Mouse (Mus musculus) intestine, embryonic 15.5 days (tissue): Measurements from ENCODE around the gene Sstr5. TPM values are rescaled to one million over a fixed set of nuclear protein-coding genes. Genes with fewer than 3 reads are reported as not detected.
A peak's percentile ranks its signal among the peaks of the same experiment; 100 is the strongest.

Experiments
- ATAC-seq: fragments of 200-750 bp; cut with Nextera tagmentation; 2 replicates; pipeline ENCODE4 v1.8.0; 2017; ENCODE audit warnings: moderate TSS enrichment, moderate library complexity
- H3K27ac ChIP-seq: fragments of 300-500 bp; sonication (generic); 2 replicates; pipeline ENCODE4 v1.5.1; 2015; ENCODE audit warnings: mild to moderate bottlenecking, inconsistent platforms
- H3K27me3 ChIP-seq: fragments of 300-500 bp; sonication (generic); replicated peaks from 2 replicates; pipeline ENCODE4 v1.6.1; 2015; ENCODE audit warnings: inconsistent platforms
- H3K36me3 ChIP-seq: fragments of 300-500 bp; sonication (generic); 2 replicates; pipeline ENCODE4 v1.6.1; 2015; ENCODE audit warnings: inconsistent platforms
- H3K4me1 ChIP-seq: fragments of 300-500 bp; sonication (generic); replicated peaks from 2 replicates; pipeline ENCODE4 v1.6.1; 2015; ENCODE audit warnings: inconsistent platforms
- H3K4me2 ChIP-seq: fragments of 300-500 bp; sonication (generic); replicated peaks from 2 replicates; pipeline ENCODE4 v1.6.1; 2015; ENCODE audit warnings: mild to moderate bottlenecking, inconsistent platforms
- H3K4me3 ChIP-seq: fragments of 300-500 bp; sonication (generic); replicated peaks from 2 replicates; pipeline ENCODE4 v1.5.1; 2015; ENCODE audit warnings: inconsistent platforms
- H3K9ac ChIP-seq: fragments of 300-500 bp; sonication (generic); 2 replicates; pipeline ENCODE4 v1.6.1; 2015; ENCODE audit warnings: inconsistent platforms
- H3K9me3 ChIP-seq: fragments of 300-500 bp; sonication (generic); 2 replicates; pipeline ENCODE4 v1.6.1; 2016; ENCODE audit warnings: inconsistent platforms
- WGBS: fragments of 180-500 bp; shearing (Covaris S2); methylation state at CpG from one replicate; pipeline ENCODE4 v1.1.7; 2015; 5-methylcytosine and 5-hydroxymethylcytosine counted together
- polyA plus RNA-seq: library from polyadenylated mRNA; unstranded; fragments of >200 nt; fragmentation: Nextera tagmentation; extraction: Ambion mirVana; gene quantifications from 2 replicates; pipeline ENCODE4 v1.2.1, GENCODE M21; 2015

The Sstr5 gene
- polyA plus RNA-seq, 1 experiment from 2014 or later: 0.73 TPM

DNA sequence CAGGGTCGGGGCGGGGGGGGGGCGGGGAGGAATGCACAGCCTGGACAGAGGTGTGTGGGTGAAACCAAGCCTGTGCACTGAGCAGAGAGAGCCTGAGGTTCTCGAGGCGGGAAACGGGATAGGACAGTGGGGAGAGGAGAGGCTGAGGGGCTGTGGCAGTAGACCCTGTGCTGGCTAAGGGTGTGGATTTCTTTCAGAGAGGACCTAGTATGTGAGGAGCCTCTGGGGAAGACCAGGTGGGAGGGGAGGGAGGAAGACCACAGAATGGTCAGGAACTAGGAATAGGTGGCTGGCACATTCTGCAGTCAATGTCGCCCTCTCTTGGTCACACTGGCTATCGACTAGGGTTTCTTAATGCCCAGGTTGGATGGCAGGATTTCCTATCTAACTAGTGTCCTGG lies 27.3 kb downstream of the Sstr5 start:
- WGBS: 26% methylated on average over 8 of the region's 8 CpGs
- Histone ChIP-seq H3K4me3 (no peak overlapping the region), H3K36me3 (no peaks in the 10 kb centered on the region), H3K27me3 (peaks cover 9% of the 10 kb centered on the region), H3K9me3 (no peaks in the 10 kb centered on the region), H3K4me2 (no peak overlapping the region), H3K4me1 (peaks cover 10% of the 10 kb centered on the region), H3K27ac (no peak overlapping the region), H3K9ac (no peak overlapping the region)
- ATAC-seq: peak; percentile 15; the same call in 1 of the 2 replicates

DNA sequence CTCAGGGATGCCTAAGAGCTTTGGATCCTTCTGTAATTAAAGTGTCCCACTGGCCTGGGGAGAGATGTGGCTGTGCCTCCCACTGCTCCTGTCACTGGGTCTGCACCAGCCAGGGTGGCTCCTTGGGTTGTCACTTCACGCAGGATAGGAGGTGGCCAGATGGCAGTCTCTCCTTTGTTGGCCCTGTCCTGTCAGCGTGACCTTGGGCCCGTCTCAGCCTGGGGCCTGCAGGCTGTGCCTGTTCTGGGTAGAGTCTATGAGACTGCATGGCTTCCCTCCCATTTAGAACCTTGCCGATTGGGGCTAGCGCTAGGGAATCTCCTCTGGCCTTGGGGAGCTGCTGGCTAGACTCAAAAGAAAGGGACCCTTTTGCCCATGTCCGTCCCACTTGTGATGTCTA lies 28.8 kb downstream of the Sstr5 start:
- H3K27ac ChIP-seq: no peak overlapping the region
- H3K9me3 ChIP-seq: no peaks in the 10 kb centered on the region
- no peak for ATAC-seq
- no peaks in the 10 kb centered on the region for H3K36me3 ChIP-seq
- WGBS: 66% methylated on average over 6 of the region's 6 CpGs
- H3K4me3 ChIP-seq: no peak overlapping the region
- peaks cover 9% of the 10 kb centered on the region; the same call in 1 of the 2 replicates for H3K4me1 ChIP-seq
- no peak overlapping the region for H3K4me2 ChIP-seq
- H3K9ac ChIP-seq: no peak overlapping the region
- H3K27me3 ChIP-seq: peaks cover 3% of the 10 kb centered on the region; the same call in 1 of the 2 replicates

DNA sequence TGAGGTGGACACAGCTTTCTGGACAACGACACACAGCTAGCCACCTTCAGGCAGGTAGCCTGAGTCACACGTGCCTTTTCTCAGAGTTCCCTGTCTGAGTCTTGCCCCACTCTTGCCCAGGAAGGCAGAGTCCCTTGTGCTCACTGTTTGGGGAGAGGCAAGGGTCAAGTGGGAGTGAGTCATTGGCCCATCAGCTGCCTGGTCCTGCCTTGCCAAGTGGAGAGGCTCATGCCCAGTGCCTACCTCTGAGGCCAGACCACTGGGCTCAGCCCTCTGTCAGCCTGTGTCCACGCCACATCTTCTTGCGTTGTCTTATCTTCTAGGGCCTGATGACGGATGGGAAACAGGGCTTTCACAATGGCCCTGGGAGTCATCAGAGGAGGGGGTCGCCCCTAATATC lies 29.3 kb downstream of the Sstr5 start:
- H3K4me3 ChIP-seq: no peak overlapping the region
- no peaks in the 10 kb centered on the region for H3K36me3 ChIP-seq
- no peak overlapping the region for H3K27ac ChIP-seq
- H3K9me3 ChIP-seq: no peaks in the 10 kb centered on the region
- 62% methylated on average over 6 of the region's 6 CpGs for WGBS
- H3K27me3 ChIP-seq: no peaks in the 10 kb centered on the region; the same call in 1 of the 2 replicates
- H3K4me2 ChIP-seq: no peak overlapping the region
- H3K9ac ChIP-seq: no peak overlapping the region
- no peak for ATAC-seq
- peaks cover 15% of the 10 kb centered on the region for H3K4me1 ChIP-seq

DNA sequence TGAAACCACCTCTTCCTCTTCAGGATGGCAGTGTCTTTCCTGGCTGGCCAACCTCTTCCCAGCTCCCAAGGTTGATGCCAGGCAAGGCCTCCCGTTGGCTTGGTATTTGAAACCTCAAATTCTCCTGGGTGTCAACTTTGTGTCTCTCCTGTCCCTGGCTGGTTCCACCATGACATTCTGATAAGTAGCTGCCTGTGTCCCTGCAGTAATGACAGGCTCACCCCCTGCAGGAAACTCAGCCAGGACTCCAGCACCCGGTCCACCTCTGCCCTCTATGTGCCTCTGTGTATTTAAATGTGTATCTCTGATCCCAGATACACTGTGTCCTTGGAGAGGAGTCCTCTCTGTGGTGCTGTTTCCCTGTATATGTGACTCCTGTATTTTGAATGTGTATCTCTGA lies 30.8 kb downstream of the Sstr5 start:
- ATAC-seq: no peak
- Histone ChIP-seq H3K9me3 (no peaks in the 10 kb centered on the region), H3K4me2 (no peak overlapping the region), H3K36me3 (no peaks in the 10 kb centered on the region), H3K9ac (no peak overlapping the region), H3K4me1 (peaks cover 19% of the 10 kb centered on the region), H3K27me3 (no peaks in the 10 kb centered on the region), H3K27ac (no peak overlapping the region), H3K4me3 (no peak overlapping the region)
- 75% methylated on average over 2 of the region's 2 CpGs for WGBS

DNA sequence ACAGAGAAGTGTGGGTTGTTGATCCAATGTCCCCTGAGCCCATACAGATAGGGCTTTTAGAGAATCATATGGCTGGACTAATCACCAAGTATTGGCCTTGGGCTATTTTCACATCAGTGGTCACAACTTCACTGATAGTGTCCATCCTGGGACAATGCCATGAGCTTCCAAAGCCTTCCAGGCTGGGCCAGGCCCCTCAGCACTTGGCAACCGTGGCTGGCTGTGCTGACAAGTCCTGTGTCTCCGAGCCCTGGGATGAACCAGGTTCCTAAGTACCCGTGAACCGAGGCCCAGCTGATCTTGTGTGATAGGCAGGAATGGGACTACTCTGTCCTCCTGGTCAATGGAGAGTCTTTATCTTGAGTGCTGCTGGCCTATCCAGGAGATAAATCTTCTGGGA lies 33.0 kb downstream of the Sstr5 start:
- H3K9me3 ChIP-seq: no peaks in the 10 kb centered on the region
- no peaks in the 10 kb centered on the region for H3K27me3 ChIP-seq
- ATAC-seq: no peak
- no peak overlapping the region for H3K4me3 ChIP-seq
- no peak overlapping the region for H3K4me2 ChIP-seq
- H3K36me3 ChIP-seq: no peaks in the 10 kb centered on the region
- H3K27ac ChIP-seq: no peak overlapping the region
- peaks cover 19% of the 10 kb centered on the region for H3K4me1 ChIP-seq
- H3K9ac ChIP-seq: no peak overlapping the region
- 77% methylated on average over 4 of the region's 4 CpGs for WGBS

DNA sequence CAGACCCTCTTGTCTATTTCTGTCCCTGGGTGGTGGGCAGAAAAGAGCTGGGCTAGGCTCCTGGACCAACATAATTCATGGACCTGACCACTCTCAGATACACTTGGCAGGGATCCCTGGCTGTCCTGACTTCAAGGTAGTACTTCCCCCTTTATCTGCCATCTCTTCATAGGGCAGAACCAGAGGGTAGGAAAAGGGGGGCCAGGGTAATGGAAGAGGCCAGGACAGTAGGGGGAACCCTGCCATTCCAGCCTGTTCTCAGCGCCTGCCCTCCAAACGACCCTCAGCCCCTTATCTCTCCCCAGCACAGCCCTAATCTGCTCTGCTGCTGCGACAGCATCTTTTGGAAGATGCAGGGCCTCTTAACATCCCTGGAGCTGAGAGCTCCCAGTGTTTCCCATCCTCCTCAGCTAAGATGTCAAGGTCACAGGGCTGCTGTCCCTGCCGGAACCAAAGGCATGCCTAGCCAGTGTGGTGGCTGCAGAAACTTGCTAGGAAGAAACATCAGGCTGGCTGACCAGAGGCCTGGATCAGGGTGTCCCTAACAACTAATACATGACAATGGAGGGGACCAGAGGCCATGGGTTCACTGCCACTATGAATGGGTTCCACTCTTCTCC lies 33.7 kb downstream of the Sstr5 start:
- peak overlapping the region; percentile 46; the same call in 1 of the 2 replicates for H3K27ac ChIP-seq
- no peaks in the 10 kb centered on the region for H3K27me3 ChIP-seq
- 42% methylated on average over 4 of the region's 4 CpGs for WGBS
- H3K9me3 ChIP-seq: no peaks in the 10 kb centered on the region
- H3K4me3 ChIP-seq: no peak overlapping the region
- no peak overlapping the region for H3K4me2 ChIP-seq
- ATAC-seq: 0 out of 2 replicates have a peak, but pooled peaks have one; percentile 6
- H3K4me1 ChIP-seq: peaks cover 19% of the 10 kb centered on the region
- H3K9ac ChIP-seq: no peak overlapping the region
- H3K36me3 ChIP-seq: no peaks in the 10 kb centered on the region

DNA sequence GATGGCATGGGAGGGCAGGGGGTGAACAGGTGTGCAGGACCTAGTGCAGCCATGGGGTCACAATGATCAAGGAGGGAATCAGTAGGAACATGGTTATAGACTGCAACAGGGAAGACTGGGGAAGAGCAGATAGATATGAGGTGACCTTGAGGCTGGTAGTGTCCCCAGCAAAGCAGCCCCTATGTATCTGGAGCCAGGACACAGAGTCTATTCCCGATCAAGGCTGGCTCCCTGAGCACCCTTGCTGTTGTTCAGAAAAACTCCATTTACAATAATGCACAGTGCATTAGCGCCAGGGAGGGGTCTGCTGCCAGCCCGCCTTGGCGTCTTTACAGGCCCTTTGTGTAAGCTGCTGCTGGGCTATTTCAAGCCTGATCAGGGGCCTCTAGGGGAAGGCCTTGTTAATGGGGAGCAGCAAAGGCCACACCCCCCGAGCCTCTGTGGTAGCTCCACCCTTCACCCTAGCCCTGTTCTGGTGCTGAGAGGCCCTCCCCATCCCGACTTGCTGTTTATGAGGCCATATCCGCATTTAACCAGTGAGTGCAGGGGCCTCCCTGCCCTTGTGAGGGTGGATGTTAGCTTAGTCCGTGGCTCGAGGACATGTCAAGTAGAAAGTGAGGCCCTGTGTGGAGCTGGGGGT lies 34.7 kb downstream of the Sstr5 start:
- no peak overlapping the region for H3K9ac ChIP-seq
- no peak overlapping the region for H3K4me3 ChIP-seq
- 12% methylated on average over 9 of the region's 9 CpGs for WGBS
- peaks cover 19% of the 10 kb centered on the region for H3K4me1 ChIP-seq
- H3K27ac ChIP-seq: peak overlapping the region; percentile 46
- H3K9me3 ChIP-seq: no peaks in the 10 kb centered on the region
- peak; percentile 98 for ATAC-seq
- H3K4me2 ChIP-seq: peak overlapping the region; percentile 39
- H3K36me3 ChIP-seq: no peaks in the 10 kb centered on the region
- no peaks in the 10 kb centered on the region for H3K27me3 ChIP-seq

DNA sequence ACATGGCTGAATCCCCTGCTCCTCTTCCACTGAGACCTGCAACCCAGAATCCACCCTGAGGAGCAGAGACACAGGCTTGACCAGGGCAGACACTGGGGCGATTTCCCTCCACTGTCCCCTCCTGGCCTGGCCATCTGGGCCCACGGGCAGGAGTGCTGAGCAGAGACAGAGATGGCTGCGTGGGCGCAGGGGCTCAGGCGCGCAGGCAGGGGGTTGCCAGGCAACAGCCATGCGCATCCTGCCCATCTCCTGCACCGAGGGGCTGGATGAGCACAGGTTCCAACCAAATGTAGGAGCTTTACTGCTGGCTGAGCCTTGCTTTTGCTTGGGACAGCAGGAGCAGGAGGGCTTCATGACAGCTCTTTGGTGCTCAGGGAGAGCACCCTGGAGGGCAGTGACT lies 40.5 kb downstream of the Sstr5 start:
- Histone ChIP-seq H3K4me1 (no peaks in the 10 kb centered on the region), H3K36me3 (no peaks in the 10 kb centered on the region), H3K27me3 (no peaks in the 10 kb centered on the region), H3K4me2 (no peak overlapping the region), H3K4me3 (no peak overlapping the region), H3K27ac (no peak overlapping the region), H3K9ac (no peak overlapping the region), H3K9me3 (no peaks in the 10 kb centered on the region)
- no peak for ATAC-seq
- 41% methylated on average over 8 of the region's 8 CpGs for WGBS

DNA sequence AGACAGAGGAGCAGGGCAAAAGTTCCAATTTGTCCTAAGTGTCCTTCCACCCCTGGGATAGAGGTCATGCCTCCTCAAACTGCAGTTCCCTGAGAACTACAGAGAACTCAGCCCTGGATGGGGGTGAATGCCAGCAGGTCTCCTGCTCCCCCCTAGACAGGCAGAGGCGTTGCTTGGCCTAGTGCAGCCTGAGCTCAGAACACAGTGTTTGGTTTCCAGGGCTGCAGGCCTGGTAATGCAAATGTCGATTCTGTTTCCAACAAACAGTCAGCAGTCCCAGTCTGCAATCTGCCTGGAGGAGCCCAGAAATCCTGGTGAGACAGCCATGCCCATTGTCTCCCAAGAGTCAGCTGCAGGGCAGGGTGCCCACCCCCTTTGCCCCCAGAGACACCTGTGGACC lies 42.8 kb downstream of the Sstr5 start, which contains the start of gene Tekt4:
Tekt4 (plus strand) TSS at position 344 of the 400 bp plus-strand sequence.
- Histone ChIP-seq H3K4me2 (no peak within 1 kb of the TSS), H3K4me3 (no peak within 1 kb of the TSS), H3K9me3 (no peaks in the 10 kb centered on the region), H3K4me1 (no peaks in the 10 kb centered on the region), H3K27me3 (no peaks in the 10 kb centered on the region), H3K9ac (no peak within 1 kb of the TSS), H3K27ac (no peak within 1 kb of the TSS), H3K36me3 (no peaks in the 10 kb centered on the region)
- no peak for ATAC-seq
- WGBS: 50% methylated on average over 2 of the region's 2 CpGs

DNA sequence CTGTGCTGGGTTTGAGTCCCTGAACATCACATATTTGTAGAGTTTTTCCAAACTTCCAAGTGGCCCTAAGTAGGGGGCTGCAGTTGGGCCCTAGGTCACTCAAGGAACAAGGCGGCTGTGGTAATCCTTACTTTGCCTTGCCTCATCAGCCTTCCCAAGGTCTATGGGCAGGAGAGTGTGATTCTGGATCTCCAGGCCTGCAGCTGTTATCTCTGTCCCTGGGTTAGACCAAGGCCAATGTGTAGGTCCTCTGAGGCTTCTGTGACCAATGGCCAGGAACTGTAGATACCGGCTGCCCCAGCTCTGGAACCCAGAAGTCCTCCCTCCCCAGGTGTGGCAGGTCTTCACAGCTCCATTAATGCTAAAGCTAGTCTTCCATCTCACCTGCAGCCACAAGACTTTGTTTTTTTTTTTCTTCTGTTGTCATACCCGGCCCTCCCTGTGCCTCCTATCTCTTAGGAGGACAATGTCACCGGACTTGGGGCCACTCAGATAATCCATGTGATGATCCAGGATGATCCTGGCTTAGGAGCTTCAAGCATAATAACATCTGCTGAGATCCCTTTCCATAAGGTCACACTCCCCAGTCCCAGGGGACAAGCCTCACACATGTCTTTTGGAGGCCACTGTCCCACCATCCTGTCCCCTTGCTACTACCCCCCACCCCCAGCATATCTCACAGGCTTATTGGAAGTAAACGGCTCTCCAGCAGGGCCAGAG lies 44.7 kb downstream of the Sstr5 start:
- Histone ChIP-seq H3K9ac (no peak overlapping the region), H3K27ac (no peak overlapping the region), H3K4me3 (no peak overlapping the region), H3K4me1 (0 out of 2 replicates have a peak, but pooled peaks cover 3% of the 10 kb centered on the region), H3K27me3 (no peaks in the 10 kb centered on the region), H3K36me3 (no peaks in the 10 kb centered on the region), H3K9me3 (no peaks in the 10 kb centered on the region), H3K4me2 (no peak overlapping the region)
- no peak for ATAC-seq
- 68% methylated on average over 5 of the region's 5 CpGs for WGBS

DNA sequence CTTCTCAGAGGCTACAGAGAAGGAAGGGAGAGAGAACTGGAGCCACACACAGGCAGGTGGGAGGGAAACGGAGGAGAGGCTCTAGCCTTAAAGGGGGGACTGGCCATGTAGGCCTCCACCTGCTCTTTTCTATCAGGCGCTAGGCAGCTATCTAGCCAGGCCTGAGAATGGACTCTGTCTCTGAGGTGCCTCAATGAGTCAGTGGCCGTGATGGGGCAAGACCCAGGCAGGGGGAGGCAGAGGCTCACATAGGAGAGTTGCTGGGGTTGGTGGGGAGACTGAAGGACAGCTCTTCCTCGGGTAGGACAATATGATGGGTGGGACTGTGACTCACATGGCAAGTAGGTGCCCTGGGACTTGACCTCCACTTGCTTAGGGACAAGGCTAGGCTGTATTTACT lies 46.8 kb downstream of the Sstr5 start:
- Histone ChIP-seq H3K4me3 (no peak overlapping the region), H3K4me1 (peaks cover 4% of the 10 kb centered on the region; the same call in 1 of the 2 replicates), H3K27ac (no peak overlapping the region), H3K9me3 (no peaks in the 10 kb centered on the region), H3K36me3 (no peaks in the 10 kb centered on the region), H3K27me3 (no peaks in the 10 kb centered on the region), H3K9ac (no peak overlapping the region), H3K4me2 (no peak overlapping the region)
- WGBS: 58% methylated on average over 4 of the region's 4 CpGs
- ATAC-seq: no peak

DNA sequence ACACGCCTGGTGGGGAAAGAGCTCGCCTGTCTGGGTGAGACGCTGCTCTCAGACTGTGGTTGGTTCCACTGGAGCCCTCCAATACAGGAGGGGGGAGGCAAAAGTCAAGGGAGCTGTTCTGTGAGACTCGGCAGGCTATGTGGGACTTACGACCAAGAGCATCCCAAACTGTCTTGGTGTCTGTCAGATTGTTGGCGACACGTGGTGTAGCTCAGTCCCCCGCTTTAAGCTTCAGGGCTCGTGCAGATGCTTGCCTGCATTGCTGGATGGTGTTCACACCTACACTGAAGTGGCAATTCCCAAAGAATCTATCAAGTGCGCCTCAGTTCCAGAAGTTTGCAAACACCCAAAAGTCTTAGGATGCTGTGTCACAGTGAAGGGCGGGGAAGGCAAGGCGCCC lies 49.2 kb downstream of the Sstr5 start:
- Histone ChIP-seq H3K4me2 (no peak overlapping the region), H3K27me3 (no peaks in the 10 kb centered on the region), H3K4me3 (no peak overlapping the region), H3K27ac (no peak overlapping the region), H3K36me3 (no peaks in the 10 kb centered on the region), H3K9ac (no peak overlapping the region), H3K4me1 (peaks cover 22% of the 10 kb centered on the region), H3K9me3 (no peaks in the 10 kb centered on the region)
- 78% methylated on average over 12 of the region's 12 CpGs for WGBS
- no peak for ATAC-seq
